Mouse (Mus musculus): ENCODE results near the gene Smco3. TPM values are rescaled to one million over a fixed set of nuclear protein-coding genes. Genes with fewer than 3 reads are reported as not detected.
"Not testable (repeated sequence)": the region's sequence is repeated elsewhere in the genome, so short reads cannot be mapped to it uniquely, and the experiment has no call there.

Smco3 gene
- polyA plus RNA-seq, 1 experiment from 2014 or later: not detected

DNA sequence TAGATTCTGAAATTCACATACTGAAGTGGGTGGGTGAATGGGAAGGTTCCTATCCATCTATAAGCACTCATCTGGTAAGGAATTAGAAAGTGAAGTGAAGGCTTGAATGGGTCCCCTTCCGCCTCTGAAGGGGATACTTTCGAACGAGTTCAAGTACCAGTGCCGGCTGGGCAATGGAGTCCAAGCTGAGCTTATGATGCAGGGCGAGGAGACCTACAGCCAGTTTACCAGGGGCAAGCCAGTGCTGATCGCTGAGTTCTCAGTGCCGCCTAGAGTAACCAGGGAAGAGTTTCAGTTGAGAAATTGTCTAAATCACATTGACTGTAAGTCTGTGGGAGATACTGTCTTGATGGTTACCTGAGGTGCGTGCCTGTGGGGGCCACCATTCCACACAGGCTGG lies 34.5 kb downstream of the Smco3 start:
- no peaks in the 10 kb centered on the region for H3K36me3 ChIP-seq (ENCODE audit: control insufficient read depth, insufficient read depth, low read length)
- H3K27me3 ChIP-seq (ENCODE audit: control insufficient read depth, insufficient read depth, low read length): no peaks in the 10 kb centered on the region
- H3K9me3 ChIP-seq (ENCODE audit: control insufficient read depth, low read length): no peaks in the 10 kb centered on the region
- ATAC-seq (ENCODE audit: insufficient number of reproducible peaks, insufficient read depth, low FRiP score, low read depth): no peak
- WGBS: 89% methylated on average over 8 of the region's 8 CpGs
- no peak overlapping the region for H3K4me2 ChIP-seq (ENCODE audit: low read length)
- H3K9ac ChIP-seq (ENCODE audit: low read length): no peak overlapping the region
- peaks cover 0 to 12% of the 10 kb centered on the region in 2 experiments; a peak in 2 of 4 replicates for H3K4me1 ChIP-seq (ENCODE audit: control insufficient read depth in 2 of 2, insufficient read depth in 2 of 2, low read length in 2 of 2)
- no peak overlapping the region for H3K27ac ChIP-seq (replicated peaks in 1 of 2; ENCODE audit: control insufficient read depth in 1 of 2, insufficient read depth in 1 of 2, low read depth in 2 of 2, low read length in 2 of 2)
- no peak overlapping the region for H3K4me3 ChIP-seq (ENCODE audit: control insufficient read depth in 1 of 2, insufficient read depth in 1 of 2, low read depth in 1 of 2, low read length in 2 of 2)

DNA sequence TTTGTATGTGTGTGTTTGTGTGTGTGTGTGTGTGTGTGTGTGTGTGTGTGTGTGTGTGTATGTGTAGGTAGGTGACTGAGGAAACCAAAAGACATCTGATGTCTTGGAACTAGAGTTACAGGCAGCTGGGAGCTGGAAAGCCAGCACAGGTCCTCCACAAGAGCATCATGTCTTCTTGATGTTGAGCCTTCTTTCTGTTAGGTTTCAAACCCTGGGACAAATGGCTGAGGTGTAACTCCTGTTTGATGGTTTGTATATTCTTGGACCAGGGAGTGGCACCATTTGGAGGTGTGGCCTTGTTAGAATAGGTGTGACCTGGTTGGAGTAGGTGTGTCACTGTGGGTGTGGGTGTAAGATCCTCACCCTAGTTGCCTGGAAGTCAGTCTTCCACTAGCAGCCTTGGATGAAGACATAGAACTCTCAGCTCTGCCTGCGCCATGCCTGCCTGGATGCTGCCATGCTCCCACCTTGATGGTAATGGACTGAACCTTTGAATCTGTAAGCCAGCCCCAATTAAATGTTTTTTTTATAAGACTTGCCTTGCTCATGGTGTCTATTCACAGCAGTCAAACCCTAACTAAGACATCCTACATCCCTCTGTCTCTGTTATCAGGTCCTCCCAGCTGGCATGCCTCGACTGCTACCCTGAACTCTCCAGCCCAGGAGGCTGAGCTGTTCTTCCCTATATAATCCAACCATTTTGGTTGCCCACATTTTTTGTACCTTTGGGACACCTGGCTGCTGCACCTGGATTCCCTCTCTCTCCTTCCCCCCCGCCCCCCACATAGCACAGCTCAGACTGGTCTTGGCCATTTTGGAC lies 37.2 kb downstream of the Smco3 start:
- H3K36me3 ChIP-seq (ENCODE audit: control insufficient read depth, insufficient read depth, low read length); H3K4me1 ChIP-seq (ENCODE audit: control insufficient read depth in 2 of 2, insufficient read depth in 2 of 2, low read length in 2 of 2); H3K4me3 ChIP-seq (ENCODE audit: control insufficient read depth in 1 of 2, insufficient read depth in 1 of 2, low read depth in 1 of 2, low read length in 2 of 2); H3K9ac ChIP-seq (ENCODE audit: low read length); H3K4me2 ChIP-seq (ENCODE audit: low read length); H3K9me3 ChIP-seq (ENCODE audit: control insufficient read depth, low read length); H3K27me3 ChIP-seq (ENCODE audit: control insufficient read depth, insufficient read depth, low read length); H3K27ac ChIP-seq (replicated peaks in 1 of 2; ENCODE audit: control insufficient read depth in 1 of 2, insufficient read depth in 1 of 2, low read depth in 2 of 2, low read length in 2 of 2); ATAC-seq (ENCODE audit: insufficient number of reproducible peaks, insufficient read depth, low FRiP score, low read depth): not testable (repeated sequence)
- 65% methylated on average over 3 of the region's 3 CpGs for WGBS

DNA sequence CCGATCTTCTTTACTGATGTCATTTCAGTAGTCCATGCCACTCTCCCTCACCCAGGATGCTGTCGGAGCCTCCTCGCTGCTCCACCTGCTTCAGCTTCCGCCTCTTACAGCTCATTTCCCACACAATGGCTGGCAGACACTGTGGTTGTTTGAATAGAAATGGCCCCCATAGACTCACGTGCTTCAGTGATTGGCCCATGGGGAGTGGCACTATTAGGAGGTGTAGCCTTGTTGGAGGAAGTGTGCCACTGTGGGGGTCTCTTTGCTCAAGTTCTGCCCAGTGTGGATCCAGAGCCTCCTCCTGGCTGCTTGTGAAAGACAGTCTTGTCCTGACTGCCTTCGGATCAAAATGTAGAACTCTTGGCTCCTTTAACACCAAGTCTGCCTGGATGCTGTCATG lies 39.4 kb downstream of the Smco3 start:
- no peak for ATAC-seq (ENCODE audit: insufficient number of reproducible peaks, insufficient read depth, low FRiP score, low read depth)
- Histone ChIP-seq H3K4me3 (ENCODE audit: control insufficient read depth in 1 of 2, insufficient read depth in 1 of 2, low read depth in 1 of 2, low read length in 2 of 2) (no peak overlapping the region), H3K36me3 (ENCODE audit: control insufficient read depth, insufficient read depth, low read length) (no peaks in the 10 kb centered on the region), H3K4me2 (ENCODE audit: low read length) (no peak overlapping the region), H3K9ac (ENCODE audit: low read length) (no peak overlapping the region), H3K27ac (replicated peaks in 1 of 2; ENCODE audit: control insufficient read depth in 1 of 2, insufficient read depth in 1 of 2, low read depth in 2 of 2, low read length in 2 of 2) (no peak overlapping the region), H3K27me3 (ENCODE audit: control insufficient read depth, insufficient read depth, low read length) (no peaks in the 10 kb centered on the region), H3K4me1 (ENCODE audit: control insufficient read depth in 2 of 2, insufficient read depth in 2 of 2, low read length in 2 of 2) (peaks cover 2% of the 10 kb centered on the region in 2 experiments; a peak in 1 of 4 replicates), H3K9me3 (ENCODE audit: control insufficient read depth, low read length) (no peaks in the 10 kb centered on the region)
- WGBS: 64% methylated on average over 6 of the region's 6 CpGs

DNA sequence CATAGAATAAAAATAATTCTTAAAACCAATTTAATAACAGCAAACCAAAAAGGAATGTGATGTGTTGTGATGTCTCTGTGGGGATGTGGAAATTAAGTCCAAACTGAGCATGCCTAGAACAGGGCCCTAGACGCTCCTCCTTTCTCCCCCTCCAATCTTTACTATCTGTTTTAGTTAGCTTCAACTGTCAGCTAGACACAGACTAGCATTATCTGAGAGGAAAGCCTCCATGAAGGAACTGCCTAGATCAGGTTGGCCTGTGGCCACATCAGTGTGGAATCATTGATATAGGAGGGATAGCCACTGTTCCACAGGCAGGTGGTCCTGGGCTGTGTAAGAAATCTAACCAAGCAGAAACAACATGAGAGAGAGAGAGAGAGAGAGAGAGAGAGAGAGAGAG lies 40.1 kb downstream of the Smco3 start:
- no peak for ATAC-seq (ENCODE audit: insufficient number of reproducible peaks, insufficient read depth, low FRiP score, low read depth)
- Histone ChIP-seq H3K27me3 (ENCODE audit: control insufficient read depth, insufficient read depth, low read length) (no peaks in the 10 kb centered on the region), H3K27ac (replicated peaks in 1 of 2; ENCODE audit: control insufficient read depth in 1 of 2, insufficient read depth in 1 of 2, low read depth in 2 of 2, low read length in 2 of 2) (no peak overlapping the region), H3K9ac (ENCODE audit: low read length) (no peak overlapping the region), H3K4me2 (ENCODE audit: low read length) (no peak overlapping the region), H3K36me3 (ENCODE audit: control insufficient read depth, insufficient read depth, low read length) (no peaks in the 10 kb centered on the region), H3K4me1 (ENCODE audit: control insufficient read depth in 2 of 2, insufficient read depth in 2 of 2, low read length in 2 of 2) (peaks cover 2% of the 10 kb centered on the region in 2 experiments; a peak in 1 of 4 replicates), H3K4me3 (ENCODE audit: control insufficient read depth in 1 of 2, insufficient read depth in 1 of 2, low read depth in 1 of 2, low read length in 2 of 2) (no peak overlapping the region), H3K9me3 (ENCODE audit: control insufficient read depth, low read length) (no peaks in the 10 kb centered on the region)
- WGBS: 63% methylated on average over 1 of the region's 1 CpGs

DNA sequence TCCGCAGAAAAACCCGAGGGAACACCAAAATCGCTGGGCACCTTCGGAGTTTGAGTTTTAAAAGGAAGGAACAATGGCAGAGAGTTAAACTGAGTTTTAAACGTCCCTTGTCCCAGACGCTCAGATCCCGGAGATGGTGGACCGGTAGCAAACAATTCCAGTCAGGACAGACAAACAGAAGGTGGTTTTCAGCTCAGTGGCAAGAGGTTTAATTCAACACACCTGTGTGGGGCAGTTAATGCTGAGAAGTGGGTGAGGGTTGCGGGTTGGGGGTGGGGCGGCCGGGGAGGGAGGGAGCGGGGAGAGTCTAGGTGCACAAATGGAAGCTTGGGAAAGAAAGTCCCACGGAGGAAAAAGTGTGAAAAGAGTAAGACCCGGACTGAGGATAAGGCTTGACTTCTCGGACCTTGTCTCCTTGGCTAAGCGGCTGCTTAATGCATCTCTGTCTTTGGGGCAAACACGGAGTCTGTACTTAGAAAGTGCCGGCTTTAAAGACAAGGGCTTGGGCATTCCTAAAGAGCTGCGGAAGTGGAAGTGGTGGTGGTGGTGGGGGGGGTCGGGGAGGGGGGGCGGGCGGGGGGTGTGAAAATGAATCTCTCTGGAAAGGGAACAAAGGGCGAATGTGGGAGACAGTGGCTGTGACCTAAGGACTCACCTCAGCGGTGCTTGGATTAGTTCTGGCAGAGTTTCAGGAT lies 41.3 kb downstream of the Smco3 start:
- under 1% methylated on average over 24 of the region's 24 CpGs for WGBS
- H3K36me3 ChIP-seq (ENCODE audit: control insufficient read depth, insufficient read depth, low read length): no peaks in the 10 kb centered on the region
- no peaks in the 10 kb centered on the region for H3K9me3 ChIP-seq (ENCODE audit: control insufficient read depth, low read length)
- no peak for ATAC-seq (ENCODE audit: insufficient number of reproducible peaks, insufficient read depth, low FRiP score, low read depth)
- H3K9ac ChIP-seq (ENCODE audit: low read length): peak overlapping the region; percentile 72
- peak overlapping the region; percentile 51 to 59 for H3K4me3 ChIP-seq (ENCODE audit: control insufficient read depth in 1 of 2, insufficient read depth in 1 of 2, low read depth in 1 of 2, low read length in 2 of 2)
- peaks cover 2% of the 10 kb centered on the region in 2 experiments; a peak in 1 of 4 replicates for H3K4me1 ChIP-seq (ENCODE audit: control insufficient read depth in 2 of 2, insufficient read depth in 2 of 2, low read length in 2 of 2)
- no peak overlapping the region for H3K27ac ChIP-seq (replicated peaks in 1 of 2; ENCODE audit: control insufficient read depth in 1 of 2, insufficient read depth in 1 of 2, low read depth in 2 of 2, low read length in 2 of 2)
- no peaks in the 10 kb centered on the region for H3K27me3 ChIP-seq (ENCODE audit: control insufficient read depth, insufficient read depth, low read length)
- H3K4me2 ChIP-seq (ENCODE audit: low read length): peak overlapping the region; percentile 93

DNA sequence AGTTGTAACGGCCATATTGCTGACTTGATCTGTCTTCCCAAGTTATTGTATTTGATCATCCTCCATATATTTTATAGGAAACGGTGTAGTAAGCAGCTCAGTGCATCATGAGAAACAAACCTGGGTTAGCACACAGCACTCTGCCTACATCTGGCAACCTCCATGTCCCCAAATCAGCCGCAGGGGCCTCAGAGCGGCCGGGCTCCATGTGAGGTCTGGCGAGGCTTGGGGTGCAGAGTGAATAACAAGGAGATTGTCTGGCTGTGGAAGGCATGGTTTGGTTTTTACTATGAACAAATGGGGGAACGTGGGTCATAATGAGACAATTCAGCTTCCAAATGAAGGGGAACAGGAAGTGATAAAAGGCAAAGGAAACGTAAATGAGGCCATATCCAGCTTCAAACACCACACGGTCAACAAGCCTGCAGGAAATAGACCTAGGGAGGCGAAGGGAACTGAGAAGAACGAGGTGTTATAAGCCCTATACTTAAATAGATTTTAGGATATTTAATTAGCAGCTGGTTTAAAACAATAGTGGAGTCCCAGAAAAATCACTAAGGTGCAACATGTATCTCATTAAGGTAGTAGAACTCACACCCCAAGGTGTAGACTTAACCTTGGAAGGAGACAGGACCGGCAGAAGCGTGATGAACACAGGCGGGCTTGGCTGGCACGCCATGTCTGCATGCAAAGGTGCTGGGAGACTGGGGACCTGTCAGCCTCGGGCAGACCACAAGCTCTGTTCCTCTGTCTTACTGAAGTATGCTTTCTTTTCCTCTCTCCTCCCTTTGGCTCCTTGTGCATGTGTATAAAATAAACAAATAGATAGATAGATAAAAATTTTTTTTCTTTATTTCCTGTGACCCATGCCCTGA lies 42.1 kb downstream of the Smco3 start:
- Histone ChIP-seq H3K27ac (replicated peaks in 1 of 2; ENCODE audit: control insufficient read depth in 1 of 2, insufficient read depth in 1 of 2, low read depth in 2 of 2, low read length in 2 of 2) (no peak overlapping the region), H3K36me3 (ENCODE audit: control insufficient read depth, insufficient read depth, low read length) (no peaks in the 10 kb centered on the region), H3K4me1 (ENCODE audit: control insufficient read depth in 2 of 2, insufficient read depth in 2 of 2, low read length in 2 of 2) (peaks cover 2% of the 10 kb centered on the region in 2 experiments; a peak in 1 of 4 replicates), H3K27me3 (ENCODE audit: control insufficient read depth, insufficient read depth, low read length) (no peaks in the 10 kb centered on the region), H3K9ac (ENCODE audit: low read length) (peak overlapping the region; percentile 72), H3K4me2 (ENCODE audit: low read length) (peak overlapping the region; percentile 93), H3K4me3 (ENCODE audit: control insufficient read depth in 1 of 2, insufficient read depth in 1 of 2, low read depth in 1 of 2, low read length in 2 of 2) (peak overlapping the region; percentile 51 to 59), H3K9me3 (ENCODE audit: control insufficient read depth, low read length) (no peaks in the 10 kb centered on the region)
- ATAC-seq (ENCODE audit: insufficient number of reproducible peaks, insufficient read depth, low FRiP score, low read depth): no peak
- WGBS: 27% methylated on average over 16 of the region's 16 CpGs

DNA sequence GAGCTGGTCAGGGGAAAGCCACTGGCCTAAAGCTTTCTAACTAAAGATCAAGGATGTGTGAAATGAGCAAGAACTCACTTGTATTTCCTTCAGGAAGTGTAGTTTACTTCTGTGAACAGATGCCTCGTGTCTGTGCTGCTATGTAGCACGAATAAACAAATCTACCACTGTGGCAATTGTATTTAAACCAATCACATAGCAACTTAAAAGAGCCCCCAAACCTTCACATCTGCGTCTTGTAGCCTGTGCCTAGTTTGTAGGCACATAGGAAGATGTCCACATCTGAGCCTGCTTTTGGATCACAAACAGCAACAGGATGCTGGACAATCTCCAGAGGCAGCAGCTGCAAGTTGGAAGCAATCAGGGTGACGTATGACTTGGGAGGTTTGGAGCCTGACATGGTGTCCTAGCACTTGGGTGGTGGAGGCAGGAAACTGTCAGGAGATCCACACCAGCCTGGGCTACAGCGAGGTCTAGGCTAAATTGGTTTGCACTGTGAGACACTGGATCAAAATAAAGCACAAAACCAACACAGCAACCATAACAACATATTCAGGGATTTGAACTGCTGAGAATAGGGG lies 45.8 kb downstream of the Smco3 start:
- Histone ChIP-seq H3K27me3 (ENCODE audit: control insufficient read depth, insufficient read depth, low read length) (no peaks in the 10 kb centered on the region), H3K4me1 (ENCODE audit: control insufficient read depth in 2 of 2, insufficient read depth in 2 of 2, low read length in 2 of 2) (peaks cover 2% of the 10 kb centered on the region in 2 experiments; a peak in 1 of 4 replicates), H3K9me3 (ENCODE audit: control insufficient read depth, low read length) (no peaks in the 10 kb centered on the region), H3K9ac (ENCODE audit: low read length) (no peak overlapping the region), H3K4me2 (ENCODE audit: low read length) (no peak overlapping the region), H3K4me3 (ENCODE audit: control insufficient read depth in 1 of 2, insufficient read depth in 1 of 2, low read depth in 1 of 2, low read length in 2 of 2) (no peak overlapping the region), H3K27ac (replicated peaks in 1 of 2; ENCODE audit: control insufficient read depth in 1 of 2, insufficient read depth in 1 of 2, low read depth in 2 of 2, low read length in 2 of 2) (0 out of 4 replicates have a peak overlapping the region, but pooled peaks of 1 of the 2 experiments have one; percentile 6), H3K36me3 (ENCODE audit: control insufficient read depth, insufficient read depth, low read length) (no peaks in the 10 kb centered on the region)
- ATAC-seq (ENCODE audit: insufficient number of reproducible peaks, insufficient read depth, low FRiP score, low read depth): no peak
- WGBS: 54% methylated on average over 5 of the region's 5 CpGs

All from heart, embryonic 14.5 days (tissue).